Mouse (Mus musculus) forebrain, postnatal 0 days (tissue): ENCODE results near the gene Cks2. TPM values are rescaled to one million over a fixed set of nuclear protein-coding genes. Genes with fewer than 3 reads are reported as not detected.
A peak's percentile ranks its signal among the peaks of the same experiment; 100 is the strongest.
"Not testable (repeated sequence)": the region's sequence is repeated elsewhere in the genome, so short reads cannot be mapped to it uniquely, and the experiment has no call there.

ENCODE experiments used
- ATAC-seq: fragments of 200-750 bp; cut with Nextera tagmentation; 2 replicates; pipeline ENCODE4 v1.8.0; 2017; ENCODE audit warnings: mild to moderate bottlenecking, moderate library complexity
- DNase-seq: peaks from one replicate; pipeline ENCODE4 v3.0.0-alpha.2; 2015
- H3K27ac ChIP-seq: fragments of 300-500 bp; sonication (generic); 2 replicates; pipeline ENCODE4 v1.5.1; 2014; ENCODE audit warnings: low read depth, mild to moderate bottlenecking, antibody characterized with exemption, low read length, moderate library complexity, mixed read lengths
- H3K27me3 ChIP-seq: fragments of 300-500 bp; sonication (generic); 2 replicates; pipeline ENCODE4 v1.6.1; 2014; ENCODE audit warnings: mild to moderate bottlenecking, low read length, mixed read lengths; ENCODE audit not compliant: insufficient read depth
- H3K36me3 ChIP-seq: fragments of 300-500 bp; sonication (generic); 2 replicates; pipeline ENCODE4 v1.6.1; 2014; ENCODE audit warnings: mild to moderate bottlenecking, moderate library complexity; ENCODE audit not compliant: insufficient read depth
- H3K4me1 ChIP-seq: fragments of 300-500 bp; sonication (generic); 2 replicates; pipeline ENCODE4 v1.6.1; 2014; ENCODE audit warnings: antibody characterized with exemption; ENCODE audit not compliant: insufficient read depth
- H3K4me2 ChIP-seq: fragments of 300-500 bp; sonication (generic); 2 replicates; pipeline ENCODE4 v1.6.1; 2014; ENCODE audit warnings: low read depth, mild to moderate bottlenecking, moderate library complexity
- H3K4me3 ChIP-seq: fragments of 300-500 bp; sonication (generic); 2 replicates; pipeline ENCODE4 v1.5.1; 2014; ENCODE audit warnings: low read depth, low read length, mixed read lengths
- H3K9ac ChIP-seq: fragments of 300-500 bp; sonication (generic); 2 replicates; pipeline ENCODE4 v1.6.1; 2014; ENCODE audit warnings: mild to moderate bottlenecking
- H3K9me3 ChIP-seq: fragments of 300-500 bp; sonication (generic); 2 replicates; pipeline ENCODE4 v1.6.1; 2016; ENCODE audit warnings: low read length
- CTCF ChIP-seq: sonication (generic); IDR thresholded peaks from 2 replicates; pipeline ENCODE4 v1.5.1; 2016; ENCODE audit warnings: antibody characterized with exemption, control low read depth, low read depth
- WGBS: fragments of 180-500 bp; shearing (Covaris S2); extraction: QIAGEN DNeasy Blood & Tissue Kit; methylation state at CpG from one replicate; pipeline ENCODE4 v1.1.7; 2014; 5-methylcytosine and 5-hydroxymethylcytosine counted together
- polyA plus RNA-seq: library from polyadenylated mRNA; unstranded; fragments of >200 nt; fragmentation: Nextera tagmentation; extraction: Ambion mirVana; gene quantifications from 2 replicates; pipeline ENCODE4 v1.2.1, GENCODE M21; 2015
- total RNA-seq: library from RNA; depleted of rRNA; stranded (reverse); fragments of >200 nt; gene quantifications from 2 replicates; pipeline ENCODE4 v1.2.3, GENCODE M21; 2014

The Cks2 gene
- total and polyA plus RNA-seq, 2 experiments from 2014 or later, result 35.7 to 35.8 TPM

- Histone ChIP-seq H3K4me2 (no peak overlapping the region), H3K27ac (no peak overlapping the region), H3K36me3 (peaks cover 76% of the 10 kb centered on the region), H3K4me3 (no peak overlapping the region), H3K9ac (no peak overlapping the region), H3K9me3 (no peaks in the 10 kb centered on the region), H3K27me3 (no peaks in the 10 kb centered on the region), H3K4me1 (no peaks in the 10 kb centered on the region)
- DNase-seq (no peak), ATAC-seq (no peak)
- no peak for TF ChIP-seq CTCF
- 95% methylated on average over 3 of the region's 3 CpGs for WGBS
These were observed 13.1 kb downstream of the Cks2 start for GRCm38 (mm10) chr13:51658094-51658493.

- TF ChIP-seq CTCF, result no peak
- DNase-seq (no peak), ATAC-seq (no peak)
- Histone ChIP-seq H3K36me3 (peaks cover 81% of the 10 kb centered on the region), H3K27me3 (no peaks in the 10 kb centered on the region), H3K9me3 (no peaks in the 10 kb centered on the region), H3K4me1 (no peaks in the 10 kb centered on the region), H3K4me3 (no peak overlapping the region), H3K9ac (no peak overlapping the region), H3K27ac (no peak overlapping the region), H3K4me2 (no peak overlapping the region)
- WGBS, result 86% methylated on average over 7 of the region's 7 CpGs
These were observed 14.5 kb downstream of the Cks2 start for GRCm38 (mm10) chr13:51659573-51659972.

DNA sequence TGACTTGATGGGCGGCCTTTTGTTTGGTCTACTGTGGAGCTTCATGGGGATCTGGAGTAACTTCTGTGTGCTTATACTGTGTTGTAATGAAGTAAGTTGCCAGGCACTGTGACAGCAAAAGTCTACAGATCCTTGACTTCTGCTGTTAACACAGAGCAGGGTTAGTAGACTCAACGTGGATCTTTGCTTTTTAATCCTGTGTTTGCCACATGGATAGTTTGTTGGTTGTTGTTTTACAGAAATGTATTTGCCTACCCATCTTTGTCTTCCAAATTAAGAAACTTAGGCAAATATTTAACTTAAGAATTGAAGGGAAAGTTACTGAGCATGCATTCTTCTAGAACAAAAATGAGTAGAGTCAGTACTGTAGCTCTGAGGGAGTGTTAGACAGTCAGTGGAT, 18.5 kb downstream of the Cks2 start:
- no peak for DNase-seq
- Histone ChIP-seq H3K27me3 (no peaks in the 10 kb centered on the region), H3K4me2 (no peak overlapping the region), H3K9ac (no peak overlapping the region), H3K9me3 (no peaks in the 10 kb centered on the region), H3K36me3 (peaks cover 82% of the 10 kb centered on the region), H3K4me3 (no peak overlapping the region), H3K27ac (no peak overlapping the region), H3K4me1 (no peaks in the 10 kb centered on the region)
- 87% methylated on average over 2 of the region's 2 CpGs for WGBS
- no peak for ATAC-seq
- TF ChIP-seq CTCF, result no peak

GRCm38 (mm10) chr13:51668195-51668594, 23.2 kb downstream of the Cks2 start:
- not testable (repeated sequence) for H3K4me1 ChIP-seq, H3K27me3 ChIP-seq, ATAC-seq, H3K27ac ChIP-seq, H3K4me2 ChIP-seq, H3K4me3 ChIP-seq, H3K9me3 ChIP-seq, DNase-seq, H3K9ac ChIP-seq
- H3K36me3 ChIP-seq, result peaks cover 67% of the 10 kb centered on the region
- WGBS, result 93% methylated on average over 12 of the region's 12 CpGs

DNA sequence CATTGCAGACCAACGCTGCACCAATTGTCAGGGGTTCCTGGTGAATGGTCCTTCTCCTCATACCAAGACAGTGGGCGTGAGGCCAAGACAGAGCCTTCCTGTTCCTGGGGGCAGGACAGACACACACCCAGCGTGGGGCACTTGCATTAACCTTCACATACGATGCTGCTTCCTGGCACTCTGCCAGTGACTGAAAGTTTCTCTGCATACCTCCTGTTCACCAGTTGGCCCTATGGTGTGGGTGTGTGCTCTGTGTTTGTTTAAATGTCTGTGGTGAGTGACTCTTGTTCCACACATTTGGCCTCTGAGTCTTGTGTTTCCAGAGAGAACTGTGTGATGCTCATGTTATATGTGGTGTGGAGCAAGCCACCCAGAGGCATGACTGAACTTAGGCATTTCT, 31.6 kb downstream of the Cks2 start:
- WGBS, result 73% methylated on average over 4 of the region's 4 CpGs
- Histone ChIP-seq H3K27me3 (no peaks in the 10 kb centered on the region), H3K36me3 (peaks cover 78% of the 10 kb centered on the region), H3K9me3 (no peaks in the 10 kb centered on the region), H3K4me2 (no peak overlapping the region), H3K9ac (no peak overlapping the region), H3K27ac (no peak overlapping the region), H3K4me1 (no peaks in the 10 kb centered on the region), H3K4me3 (no peak overlapping the region)
- ATAC-seq (no peak), DNase-seq (no peak)
- no peak for TF ChIP-seq CTCF

DNA sequence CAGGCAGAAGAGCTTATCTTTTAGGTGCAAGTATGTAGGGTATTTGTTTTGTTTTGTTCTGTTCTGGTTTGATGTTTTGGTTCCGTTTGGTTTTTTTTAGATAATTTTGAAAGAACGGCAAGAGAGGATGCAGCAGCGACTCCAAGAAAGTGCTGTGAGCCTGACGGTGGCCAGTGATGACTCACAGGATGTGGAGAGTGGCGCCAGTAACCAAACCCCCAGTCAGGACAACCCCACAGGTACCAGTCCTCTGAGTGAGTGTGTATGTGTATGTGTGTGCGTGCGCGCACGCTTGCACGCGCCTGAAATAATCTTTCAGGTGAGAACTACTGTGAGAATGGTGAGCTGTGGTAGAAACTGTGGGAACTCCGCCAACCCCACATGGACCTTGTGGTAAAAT, 32.0 kb downstream of the Cks2 start:
- 98% methylated on average over 12 of the region's 12 CpGs for WGBS
- TF ChIP-seq CTCF, result no peak

GRCm38 (mm10) chr13:51677630-51678185, 32.7 kb downstream of the Cks2 start:
- H3K36me3 ChIP-seq, result peaks cover 88% of the 10 kb centered on the region

More for the DNA sequence above, 32.0 kb downstream of the Cks2 start:
- Histone ChIP-seq H3K4me1 (no peaks in the 10 kb centered on the region), H3K9ac (no peak overlapping the region), H3K9me3 (no peaks in the 10 kb centered on the region), H3K36me3 (peaks cover 82% of the 10 kb centered on the region), H3K27ac (no peak overlapping the region), H3K27me3 (no peaks in the 10 kb centered on the region), H3K4me3 (no peak overlapping the region), H3K4me2 (no peak overlapping the region)
- no peak for DNase-seq
- ATAC-seq, result no peak

GRCm38 (mm10) chr13:51678687-51679086, 33.7 kb downstream of the Cks2 start:
- TF ChIP-seq CTCF, result no peak
- Histone ChIP-seq H3K9ac (no peak overlapping the region), H3K36me3 (peaks cover 91% of the 10 kb centered on the region), H3K9me3 (no peaks in the 10 kb centered on the region), H3K4me3 (no peak overlapping the region), H3K27ac (no peak overlapping the region), H3K4me2 (no peak overlapping the region), H3K27me3 (no peaks in the 10 kb centered on the region), H3K4me1 (no peaks in the 10 kb centered on the region)
- WGBS, result 90% methylated on average over 6 of the region's 6 CpGs
- ATAC-seq (no peak), DNase-seq (no peak)

More at GRCm38 (mm10) chr13:51677630-51678185, 32.7 kb downstream of the Cks2 start:
- TF ChIP-seq CTCF, result no peak
- WGBS, result 84% methylated on average over 7 of the region's 7 CpGs
- Histone ChIP-seq H3K27ac (no peak overlapping the region), H3K4me2 (no peak overlapping the region), H3K4me3 (no peak overlapping the region), H3K4me1 (no peaks in the 10 kb centered on the region), H3K27me3 (no peaks in the 10 kb centered on the region), H3K9me3 (no peaks in the 10 kb centered on the region), H3K9ac (no peak overlapping the region)
- ATAC-seq (0 out of 2 replicates have a peak, but pooled peaks have one; percentile 27), DNase-seq (no peak)
